In genomic region chr5:131459549-131459948, GRCm38 (mm10) we compare ENCODE assay signal across 17 mouse cellular contexts.
A peak's percentile ranks its signal among the peaks of the same experiment; 100 is the strongest.
DNase-seq lines count a peak whose midpoint lies in the region; ATAC-seq and TF ChIP-seq lines count a peak whose summit lies in the region.
"Had no signal": no experiment of that assay in that cellular context is flagged by ENCODE, and none has a peak within 500 bp of the region (broad histone marks: within the 10 kb centered on the region; RNA-seq: fewer than 3 reads in every experiment).

No protein-coding gene starts in this region.

- H3K4me1 ChIP-seq in heart, adult 2 months (ENCODE audit: control insufficient read depth, insufficient read depth, low read length) = no peaks in the 10 kb centered on the region
- H3K4me1 ChIP-seq in forebrain, embryonic 15.5 days = peaks cover 68% of the 10 kb centered on the region
- H3K4me1 ChIP-seq: embryonic facial prominence, embryonic 15.5 days; limb, embryonic 10.5 days; liver, embryonic 15.5 days had no signal

- WGBS in heart, adult 2 months = 72% methylated on average over 2 of the region's 2 CpGs
- WGBS in forebrain, embryonic 15.5 days = 30% methylated on average over 2 of the region's 2 CpGs

- H3K4me3 ChIP-seq in heart, adult 2 months = no peak overlapping the region
- H3K4me3 ChIP-seq in left cerebral cortex, adult 2 months = no peak overlapping the region
- H3K4me3 ChIP-seq in forebrain, embryonic 15.5 days = no peak overlapping the region
- H3K4me3 ChIP-seq: embryonic facial prominence, embryonic 15.5 days; limb, embryonic 10.5 days; liver, embryonic 15.5 days had no signal

- TF ChIP-seq EP300 in heart, adult 2 months (IDR thresholded peaks at IDR 0.05; ENCODE audit: insufficient read depth, low read depth, low read length) = no peak

- peak; percentile 47 for TF ChIP-seq CTCF in heart, adult 2 months (IDR thresholded peaks at IDR 0.05)
- peak; percentile 27 for TF ChIP-seq CTCF in left cerebral cortex, adult 2 months (IDR thresholded peaks at IDR 0.05)

- ATAC-seq in forebrain, embryonic 15.5 days (replicated peaks) = no peak
- ATAC-seq in CD4-positive, CD25-positive, alpha-beta regulatory T cell, adult 4 months = no peak
- ATAC-seq: hindbrain, embryonic 16.5 days had no signal

- no peaks in the 10 kb centered on the region for H3K79me2 ChIP-seq in heart, adult 2 months (replicated peaks; ENCODE audit: control insufficient read depth, insufficient read depth, low read length)

- no peak for DNase-seq in heart, adult 2 months
- DNase-seq in heart, adult 8-10 months (ENCODE audit: low spot score) = no peak
- DNase-seq in left cerebral cortex, adult 2 months (ENCODE audit: extremely low spot score in 1 of 2, low spot score in 2 of 2) = no peak
- DNase-seq in left cerebral cortex, adult 18-20 months (ENCODE audit: low spot score in 2 of 2) = no peak
- peak; percentile 56 for DNase-seq in R1 (ENCODE audit: low read depth, low spot score)
- no peak for DNase-seq in left cerebral cortex, adult 8-10 months (ENCODE audit: low spot score in 2 of 2)
- DNase-seq: adrenal gland, postnatal 36 days; cerebellum, postnatal 14 days; heart, adult 11 months; thymus, postnatal 25 days had no signal

- H3K36me3 ChIP-seq in heart, adult 2 months (ENCODE audit: control insufficient read depth, insufficient read depth, low read length) = no peaks in the 10 kb centered on the region; the same call in 1 of the 2 replicates
- H3K36me3 ChIP-seq in forebrain, embryonic 15.5 days = peaks cover 62% of the 10 kb centered on the region

- intact Hi-C loops in heart, adult 2 months (cut with DNase I) = no loop called here
- intact Hi-C loops in left cerebral cortex, adult 2 months (cut with DNase I) = no loop called here

- H3K27ac ChIP-seq in heart, adult 2 months = no peak overlapping the region
- H3K27ac ChIP-seq in left cerebral cortex, adult 2 months = no peak overlapping the region
- H3K27ac ChIP-seq in forebrain, embryonic 15.5 days (replicated peaks) = peak overlapping the region; percentile 84
- H3K27ac ChIP-seq: embryonic facial prominence, embryonic 15.5 days; limb, embryonic 10.5 days; liver, embryonic 15.5 days; macrophage had no signal

- H3K27me3 ChIP-seq in heart, adult 2 months (ENCODE audit: control insufficient read depth, insufficient read depth, low read length) = no peaks in the 10 kb centered on the region
- H3K27me3 ChIP-seq in forebrain, embryonic 15.5 days = no peaks in the 10 kb centered on the region
- H3K27me3 ChIP-seq: embryonic facial prominence, embryonic 15.5 days; liver, embryonic 15.5 days had no signal

- no peak for TF ChIP-seq POLR2A in heart, adult 2 months (IDR thresholded peaks at IDR 0.05; ENCODE audit: insufficient read depth, low read depth, low read length)

- no peak overlapping the region for H3K9ac ChIP-seq in heart, adult 2 months (ENCODE audit: low read depth, low read length)
- no peak overlapping the region for H3K9ac ChIP-seq in forebrain, embryonic 15.5 days (replicated peaks)
- H3K9ac ChIP-seq: embryonic facial prominence, embryonic 15.5 days; liver, embryonic 15.5 days had no signal

- H3K9me3 ChIP-seq in forebrain, embryonic 15.5 days = no peaks in the 10 kb centered on the region
- H3K9me3 ChIP-seq: embryonic facial prominence, embryonic 15.5 days; limb, embryonic 10.5 days; liver, embryonic 15.5 days had no signal

- no peak overlapping the region for H3K4me2 ChIP-seq in forebrain, embryonic 15.5 days (replicated peaks)
- H3K4me2 ChIP-seq: embryonic facial prominence, embryonic 15.5 days; liver, embryonic 15.5 days had no signal
